9 mouse cellular contexts compared by ENCODE assay signal in genomic region chr8:120543416-120544055, GRCm38 (mm10). TPM values are rescaled to one million over a fixed set of nuclear protein-coding genes. Genes with fewer than 3 reads are reported as not detected.
DNase-seq lines count a peak whose midpoint lies in the region; ATAC-seq lines count a peak whose summit lies in the region.
"Had no signal": no experiment of that assay in that cellular context is flagged by ENCODE, and none has a peak within 500 bp of the region (broad histone marks: within the 10 kb centered on the region; RNA-seq: fewer than 3 reads in every experiment).

No protein-coding gene starts in this region.

- H3K36me3 ChIP-seq in heart, embryonic 12.5 days, result no peaks in the 10 kb centered on the region
- no peaks in the 10 kb centered on the region for H3K36me3 ChIP-seq in splenic B cell, adult 2 months (ENCODE audit: control insufficient read depth, insufficient read depth, low read length, poor library complexity, severe bottlenecking)

- peak; percentile 76 for DNase-seq in adrenal gland, postnatal 14 days
- no peak for DNase-seq in adrenal gland, adult 8-10 months
- DNase-seq in CD4-positive helper T cell, adult 2 months (ENCODE audit: low read depth, low spot score), result peak; percentile 50
- peak; percentile 94 to 95 for DNase-seq in kidney, postnatal 36 days
- peak; percentile 33 for DNase-seq in splenic B cell, adult 2 months (ENCODE audit: low read depth, low spot score)
- no peak for DNase-seq in right cerebral cortex, adult 18-20 months
- DNase-seq in urinary bladder, adult 18-20 months (ENCODE audit: low spot score in 2 of 2), result no peak
- DNase-seq: lung, embryonic 14.5 days had no signal

- no peaks in the 10 kb centered on the region for H3K27me3 ChIP-seq in heart, embryonic 12.5 days (replicated peaks)
- no peaks in the 10 kb centered on the region for H3K27me3 ChIP-seq in splenic B cell, adult 2 months (ENCODE audit: control insufficient read depth, insufficient read depth, low read length, poor library complexity, severe bottlenecking)

- H3K9me3 ChIP-seq in heart, embryonic 12.5 days (replicated peaks), result no peaks in the 10 kb centered on the region

- H3K9ac ChIP-seq in heart, embryonic 12.5 days, result peak overlapping the region; percentile 48; the same call in 1 of the 2 replicates
- H3K9ac ChIP-seq: lung, embryonic 14.5 days had no signal

- no peak overlapping the region for H3K4me3 ChIP-seq in heart, embryonic 12.5 days

- ATAC-seq in heart, embryonic 12.5 days (ENCODE audit: insufficient number of reproducible peaks, low FRiP score), result no peak

- 52% methylated on average over 8 of the region's 8 CpGs for WGBS in heart, embryonic 12.5 days

- peak overlapping the region; percentile 78 for H3K27ac ChIP-seq in heart, embryonic 12.5 days (ENCODE audit: poor library complexity, severe bottlenecking)

- peaks cover 97% of the 10 kb centered on the region for H3K4me1 ChIP-seq in heart, embryonic 12.5 days (replicated peaks)

- H3K4me2 ChIP-seq in heart, embryonic 12.5 days, result peak overlapping the region; percentile 33; the same call in 1 of the 2 replicates

RNA-seq across cellular contexts. Expression of gene Gins2, which starts 45.6 kb away (rescaled TPM):
- total RNA-seq in adrenal gland, postnatal 14 days (2021), result 10.3 and 15.5 TPM in 2 replicates
- total RNA-seq in adrenal gland, adult 8-10 months (2022), result 1 to 10 TPM; 5.2 to 10.0 (median 6.5) TPM
- polyA plus RNA-seq in heart, embryonic 12.5 days (2016; fragmentation: Nextera tagmentation; extraction: Ambion mirVana), result 63.4 and 66.8 TPM in 2 replicates

Comparison
In these comparisons a context has a peak if more than half of its experiments do, and no peak if none do; other contexts are left out.
1. DNase-seq: peak in adrenal gland, postnatal 14 days (single experiment), CD4-positive helper T cell, adult 2 months (single experiment), kidney, postnatal 36 days (2 of 2) and splenic B cell, adult 2 months (single experiment); none in adrenal gland, adult 8-10 months (single experiment), right cerebral cortex, adult 18-20 months (single experiment) and urinary bladder, adult 18-20 months (0 of 2).